Mouse (Mus musculus): ENCODE data around the gene Syna.

DNA sequence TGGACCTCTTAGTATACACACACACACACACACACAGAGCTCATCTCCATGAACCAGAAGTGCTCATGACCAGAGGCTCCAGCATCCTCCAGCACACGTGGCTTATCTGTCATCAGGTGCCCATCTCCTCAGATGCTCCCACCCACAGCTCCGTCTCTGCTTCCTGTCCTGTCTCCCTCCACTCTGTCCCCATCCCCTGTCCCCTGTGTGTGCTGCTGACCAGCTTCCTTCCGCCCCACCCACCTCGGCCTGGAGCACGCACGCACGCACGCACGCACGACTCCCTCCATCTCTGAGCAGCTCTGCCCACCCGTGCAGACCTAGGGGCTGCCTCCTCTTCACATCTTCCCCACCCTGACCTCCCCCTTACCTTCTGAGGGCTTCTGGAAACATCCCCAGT, 44.4 kb upstream of the Syna start:
- TF ChIP-seq POLR2A (IDR thresholded peaks at IDR 0.05; ENCODE audit: borderline replicate concordance, extremely low read depth, insufficient read depth, insufficient read length, poor library complexity, severe bottlenecking) (no peak), CTCF (IDR thresholded peaks at IDR 0.05; ENCODE audit: borderline replicate concordance, extremely low read depth, insufficient read depth, insufficient read length) (no peak)

Data from brain, embryonic 14.5 days (tissue).